Mouse (Mus musculus): ENCODE results near the gene Cyp24a1.

DNA sequence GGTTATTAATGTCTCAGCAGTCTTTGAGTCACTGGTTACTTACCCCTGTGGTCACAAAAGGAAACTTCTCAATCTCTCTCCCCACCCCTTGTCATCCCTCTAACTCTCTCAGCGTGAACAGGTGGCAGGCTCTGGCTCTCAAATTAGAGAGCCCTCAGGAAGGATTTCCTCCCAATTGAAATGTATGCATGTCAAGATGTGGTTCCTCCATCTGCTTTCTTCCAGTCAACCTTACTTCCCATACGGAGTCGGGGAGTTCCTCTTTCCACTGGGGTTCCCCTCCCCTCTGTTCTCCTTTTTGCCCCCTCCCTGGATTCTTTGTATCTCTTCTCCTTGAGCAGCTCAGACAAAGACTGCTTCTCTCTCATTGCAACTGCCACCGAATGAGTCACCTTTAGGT, 60.7 kb downstream of the Cyp24a1 start:
- TF ChIP-seq POLR2A (IDR thresholded peaks at IDR 0.05; ENCODE audit: low read depth, low read length) (no peak), CTCF (IDR thresholded peaks at IDR 0.05; ENCODE audit: borderline replicate concordance, insufficient read depth, low read length) (no peak)

Data from embryonic fibroblast, embryonic 13.5 days (primary cell).